Mouse (Mus musculus): ENCODE data around the gene Nop2. TPM values are rescaled to one million over a fixed set of nuclear protein-coding genes. Genes with fewer than 3 reads are reported as not detected.

Nop2 gene
- polyA plus RNA-seq, 1 experiment from 2014 or later: 94.1 TPM

Small RNA genes lying within 50 kb of the gene (microRNA-seq; reads per million reads assigned to microRNA genes)
- gene Mir7045: not detected

Other genes with a start within 250 kb of the Nop2 start
- not detected in 2 replicates for gene Cd4, start 243.7 kb upstream of the Nop2 start, polyA plus RNA-seq (2016; fragmentation: Nextera tagmentation; extraction: Ambion mirVana)
- 1.2 and 1.6 TPM in 2 replicates for gene Lag3, start 220.2 kb upstream of the Nop2 start, polyA plus RNA-seq (2016; fragmentation: Nextera tagmentation; extraction: Ambion mirVana)
- gene Ptms, start 211.8 kb upstream of the Nop2 start, polyA plus RNA-seq (2016; fragmentation: Nextera tagmentation; extraction: Ambion mirVana): 203 and 213 TPM in 2 replicates
- 390 and 408 TPM in 2 replicates for gene Mlf2, start 200.5 kb upstream of the Nop2 start, polyA plus RNA-seq (2016; fragmentation: Nextera tagmentation; extraction: Ambion mirVana)
- 137 and 146 TPM in 2 replicates for gene Cops7a, start 166.4 kb upstream of the Nop2 start, polyA plus RNA-seq (2016; fragmentation: Nextera tagmentation; extraction: Ambion mirVana)
- 0.82 and 1.1 TPM in 2 replicates for gene Pianp, start 135.2 kb upstream of the Nop2 start, polyA plus RNA-seq (2016; fragmentation: Nextera tagmentation; extraction: Ambion mirVana)
- gene Zfp384, start 122.8 kb upstream of the Nop2 start, polyA plus RNA-seq (2016; fragmentation: Nextera tagmentation; extraction: Ambion mirVana): 9.4 and 11.0 TPM in 2 replicates
- gene Ing4, start 92.1 kb upstream of the Nop2 start, polyA plus RNA-seq (2016; fragmentation: Nextera tagmentation; extraction: Ambion mirVana): 125 and 137 TPM in 2 replicates
- 15.9 and 17.8 TPM in 2 replicates for gene Acrbp, start 82.2 kb upstream of the Nop2 start, polyA plus RNA-seq (2016; fragmentation: Nextera tagmentation; extraction: Ambion mirVana)
- 0.10 and 0.21 TPM in 2 replicates for gene Lpar5, start 64.0 kb upstream of the Nop2 start, polyA plus RNA-seq (2016; fragmentation: Nextera tagmentation; extraction: Ambion mirVana)
- 102 and 105 TPM in 2 replicates for gene Chd4, start 35.9 kb upstream of the Nop2 start, polyA plus RNA-seq (2016; fragmentation: Nextera tagmentation; extraction: Ambion mirVana)
- gene Iffo1, start 13.3 kb downstream of the Nop2 start, polyA plus RNA-seq (2016; fragmentation: Nextera tagmentation; extraction: Ambion mirVana): 11.0 and 11.1 TPM in 2 replicates
- gene Gapdh, start 34.6 kb downstream of the Nop2 start, polyA plus RNA-seq (2016; fragmentation: Nextera tagmentation; extraction: Ambion mirVana): 2,731 and 2,955 TPM in 2 replicates
- 261 and 263 TPM in 2 replicates for gene Ncapd2, start 59.8 kb downstream of the Nop2 start, polyA plus RNA-seq (2016; fragmentation: Nextera tagmentation; extraction: Ambion mirVana)
- 207 and 214 TPM in 2 replicates for gene Mrpl51, start 59.9 kb downstream of the Nop2 start, polyA plus RNA-seq (2016; fragmentation: Nextera tagmentation; extraction: Ambion mirVana)
- 2.6 and 3.1 TPM in 2 replicates for gene Vamp1, start 83.6 kb downstream of the Nop2 start, polyA plus RNA-seq (2016; fragmentation: Nextera tagmentation; extraction: Ambion mirVana)
- 0.98 and 1.6 TPM in 2 replicates for gene Tapbpl, start 100.0 kb downstream of the Nop2 start, polyA plus RNA-seq (2016; fragmentation: Nextera tagmentation; extraction: Ambion mirVana)
- gene Cd27, start 105.1 kb downstream of the Nop2 start, polyA plus RNA-seq (2016; fragmentation: Nextera tagmentation; extraction: Ambion mirVana): 0.95 and 0.98 TPM in 2 replicates
- gene Tuba3a, start 154.1 kb downstream of the Nop2 start, polyA plus RNA-seq (2016; fragmentation: Nextera tagmentation; extraction: Ambion mirVana): 0.16 and 0.19 TPM in 2 replicates
- gene Ltbr, start 182.0 kb downstream of the Nop2 start, polyA plus RNA-seq (2016; fragmentation: Nextera tagmentation; extraction: Ambion mirVana): 26.9 and 28.8 TPM in 2 replicates
- gene Scnn1a, start 188.8 kb downstream of the Nop2 start, polyA plus RNA-seq (2016; fragmentation: Nextera tagmentation; extraction: Ambion mirVana): 0.57 and 0.87 TPM in 2 replicates
- 33.4 and 34.8 TPM in 2 replicates for gene Tnfrsf1a, start 217.5 kb downstream of the Nop2 start, polyA plus RNA-seq (2016; fragmentation: Nextera tagmentation; extraction: Ambion mirVana)
- gene Plekhg6, start 248.9 kb downstream of the Nop2 start, polyA plus RNA-seq (2016; fragmentation: Nextera tagmentation; extraction: Ambion mirVana): 0.21 and 0.32 TPM in 2 replicates